Mouse (Mus musculus) heart, adult 2 months (tissue): ENCODE data around the gene Cdk11b.

Experiments used
- CTCF ChIP-seq: fragments of 200-600 bp; IDR thresholded peaks from 2 replicates; pipeline ENCODE4 v1.8.1; 2022; ENCODE audit warnings: antibody characterized with exemption, mild to moderate bottlenecking, moderate library complexity
- EP300 ChIP-seq: fragments of 200-500 bp; IDR thresholded peaks from 2 replicates; pipeline ENCODE4 v1.6.1; 2011; ENCODE audit warnings: low read depth, low read length, control low read depth; ENCODE audit not compliant: insufficient read depth

DNA sequence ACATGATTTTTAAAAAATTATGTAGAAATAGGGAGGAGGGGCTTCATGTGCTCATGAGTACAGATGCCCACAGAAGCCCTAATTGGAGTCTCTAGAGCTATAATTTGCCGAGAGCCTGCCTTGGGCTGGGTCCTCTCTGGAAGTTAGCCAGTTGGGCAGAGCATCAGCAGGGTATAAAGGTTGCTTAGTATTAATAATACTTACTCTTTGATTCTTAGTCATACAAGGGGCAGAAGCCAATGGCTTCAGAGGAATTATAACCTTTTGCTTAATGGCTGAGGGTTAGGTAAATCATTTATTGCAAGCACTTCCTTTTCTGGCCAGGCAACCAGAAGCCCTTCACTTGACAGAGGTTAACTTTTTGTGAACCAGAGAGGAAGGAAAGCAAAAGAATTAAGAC is 18.9 kb downstream of the Cdk11b start:
- TF ChIP-seq CTCF = no peak
- no peak for TF ChIP-seq EP300
